In genomic region chr12:82772215-82772614, GRCm38 (mm10) we compare ENCODE assay signal across 30 mouse cellular contexts.
DNase-seq lines count a peak whose midpoint lies in the region; ATAC-seq and TF ChIP-seq lines count a peak whose summit lies in the region.
"Had no signal": no experiment of that assay in that cellular context is flagged by ENCODE, and none has a peak within 500 bp of the region (broad histone marks: within the 10 kb centered on the region; RNA-seq: fewer than 3 reads in every experiment).

No protein-coding gene starts in this region.

- no peak overlapping the region for H3K27ac ChIP-seq in heart, adult 2 months
- no peak overlapping the region for H3K27ac ChIP-seq in heart, embryonic 11.5 days (ENCODE audit: low read depth, low read length)
- H3K27ac ChIP-seq in layer of hippocampus, adult 2 months: no peak overlapping the region
- no peak overlapping the region for H3K27ac ChIP-seq in lung, embryonic 14.5 days (ENCODE audit: low read depth)
- no peak overlapping the region for H3K27ac ChIP-seq in MEL (ENCODE audit: control insufficient read depth, low read depth, low read length)
- H3K27ac ChIP-seq: embryonic facial prominence, embryonic 12.5 days; hindbrain, embryonic 13.5 days; kidney, embryonic 15.5 days; limb, embryonic 10.5 days; liver, embryonic 13.5 days; neural tube, embryonic 12.5 days had no signal

- intact Hi-C loops in heart, adult 2 months (cut with DNase I): no loop called here

- TF ChIP-seq CTCF in heart, adult 2 months (IDR thresholded peaks at IDR 0.05): peak; percentile 36
- peak; percentile 53 for TF ChIP-seq CTCF in layer of hippocampus, adult 2 months (conservative IDR thresholded peaks at IDR 0.05)
- peak; percentile 55 for TF ChIP-seq CTCF in lung, embryonic 14.5 days (IDR thresholded peaks at IDR 0.05; ENCODE audit: low read depth)
- peak in 1 of 3 experiments; percentile 18; a peak in 2 of 6 replicates for TF ChIP-seq CTCF in MEL (IDR thresholded peaks at IDR 0.05 in 2 of 3, conservative IDR thresholded peaks at IDR 0.05 in 1 of 3; ENCODE audit: control insufficient read depth in 1 of 3, insufficient read depth in 1 of 3, low read depth in 2 of 3, low read length in 3 of 3, poor library complexity in 1 of 3, severe bottlenecking in 1 of 3)

- H3K4me2 ChIP-seq in heart, embryonic 11.5 days: no peak overlapping the region
- H3K4me2 ChIP-seq in lung, embryonic 14.5 days: no peak overlapping the region
- H3K4me2 ChIP-seq: embryonic facial prominence, embryonic 12.5 days; heart, embryonic 12.5 days; hindbrain, embryonic 13.5 days; kidney, embryonic 15.5 days; liver, embryonic 13.5 days; neural tube, embryonic 12.5 days had no signal

- no peaks in the 10 kb centered on the region for H3K27me3 ChIP-seq in heart, adult 2 months (ENCODE audit: control insufficient read depth, insufficient read depth, low read length)
- no peaks in the 10 kb centered on the region for H3K27me3 ChIP-seq in heart, embryonic 11.5 days (ENCODE audit: control insufficient read depth, insufficient read depth, low read length)
- H3K27me3 ChIP-seq in lung, embryonic 14.5 days (ENCODE audit: insufficient read depth, low read length): no peaks in the 10 kb centered on the region
- no peaks in the 10 kb centered on the region; a peak in 2 of 4 replicates for H3K27me3 ChIP-seq in MEL (ENCODE audit: control insufficient read depth in 1 of 2, insufficient read depth in 2 of 2, low read length in 2 of 2)
- H3K27me3 ChIP-seq: embryonic facial prominence, embryonic 12.5 days; heart, embryonic 12.5 days; hindbrain, embryonic 13.5 days; kidney, embryonic 15.5 days; liver, embryonic 13.5 days; megakaryocyte, embryonic 14.5 days; neural tube, embryonic 12.5 days had no signal

- H3K79me2 ChIP-seq in heart, adult 2 months (replicated peaks; ENCODE audit: control insufficient read depth, insufficient read depth, low read length): no peaks in the 10 kb centered on the region
- H3K79me2 ChIP-seq in MEL (ENCODE audit: control insufficient read depth, insufficient read depth, low read length, poor library complexity): no peaks in the 10 kb centered on the region

- WGBS in heart, adult 2 months: 98% methylated on average over 2 of the region's 2 CpGs
- WGBS in heart, embryonic 11.5 days (ENCODE audit: insufficient replicate concordance): 89% methylated on average over 2 of the region's 2 CpGs
- 96% methylated on average over 2 of the region's 2 CpGs for WGBS in lung, embryonic 14.5 days

- no peak for TF ChIP-seq RAD21 in MEL (IDR thresholded peaks at IDR 0.05; ENCODE audit: low read depth, low read length)

- no peaks in the 10 kb centered on the region for H3K4me1 ChIP-seq in heart, adult 2 months (ENCODE audit: control insufficient read depth, insufficient read depth, low read length)
- H3K4me1 ChIP-seq in heart, embryonic 11.5 days (ENCODE audit: control insufficient read depth, insufficient read depth, low read length): no peaks in the 10 kb centered on the region
- H3K4me1 ChIP-seq in lung, embryonic 14.5 days (ENCODE audit: insufficient read depth): no peaks in the 10 kb centered on the region
- no peaks in the 10 kb centered on the region for H3K4me1 ChIP-seq in MEL (ENCODE audit: control insufficient read depth in 1 of 2, insufficient read depth in 2 of 2, low read length in 2 of 2)
- H3K4me1 ChIP-seq: embryonic facial prominence, embryonic 12.5 days; heart, embryonic 12.5 days; kidney, embryonic 15.5 days; limb, embryonic 10.5 days; liver, embryonic 13.5 days; megakaryocyte, embryonic 14.5 days; neural tube, embryonic 12.5 days had no signal

- no peak for DNase-seq in heart, adult 2 months
- no peak for DNase-seq in layer of hippocampus, adult 2 months (ENCODE audit: low spot score in 2 of 2)
- DNase-seq in layer of hippocampus, postnatal 14 days (ENCODE audit: low spot score in 2 of 2): no peak
- no peak for DNase-seq in lung, embryonic 14.5 days
- no peak for DNase-seq in lung, postnatal 36 days
- no peak for DNase-seq in MEL (ENCODE audit: low read depth, low spot score)
- DNase-seq in urinary bladder, postnatal 25 days (ENCODE audit: low spot score): no peak
- DNase-seq: adrenal gland, postnatal 10 days; cerebellum, adult 2 months; cerebellum, postnatal 25 days; forebrain, postnatal 0 days; heart, postnatal 14 days; kidney, postnatal 4 days; layer of hippocampus, adult 9-11 months; liver, embryonic 13.5 days; lung, postnatal 10 days; midbrain, embryonic 14.5 days; right cerebral cortex, postnatal 25 days; thymus, postnatal 14 days had no signal

- H3K9me3 ChIP-seq in heart, embryonic 11.5 days (replicated peaks; ENCODE audit: control insufficient read depth, low read length): no peaks in the 10 kb centered on the region
- H3K9me3 ChIP-seq in lung, embryonic 14.5 days (ENCODE audit: low read depth, low read length): no peaks in the 10 kb centered on the region
- no peaks in the 10 kb centered on the region for H3K9me3 ChIP-seq in MEL (replicated peaks; ENCODE audit: insufficient read depth, low read length)
- H3K9me3 ChIP-seq: embryonic facial prominence, embryonic 12.5 days; G1E; heart, embryonic 12.5 days; hindbrain, embryonic 13.5 days; kidney, embryonic 15.5 days; limb, embryonic 10.5 days; liver, embryonic 13.5 days; megakaryocyte, embryonic 14.5 days; neural tube, embryonic 12.5 days had no signal

- no peak overlapping the region for H3K9ac ChIP-seq in heart, adult 2 months (ENCODE audit: low read depth, low read length)
- H3K9ac ChIP-seq in heart, embryonic 11.5 days (ENCODE audit: low read depth, low read length): no peak overlapping the region
- no peak overlapping the region for H3K9ac ChIP-seq in lung, embryonic 14.5 days
- H3K9ac ChIP-seq in MEL (ENCODE audit: control insufficient read depth, low read depth, low read length, poor library complexity, severe bottlenecking): no peak overlapping the region
- H3K9ac ChIP-seq: embryonic facial prominence, embryonic 12.5 days; forebrain, postnatal 0 days; heart, embryonic 12.5 days; hindbrain, embryonic 13.5 days; kidney, embryonic 15.5 days; liver, embryonic 13.5 days; neural tube, embryonic 12.5 days had no signal

- no peak for TF ChIP-seq POLR2A in heart, adult 2 months (IDR thresholded peaks at IDR 0.05; ENCODE audit: insufficient read depth, low read depth, low read length)
- no peak for TF ChIP-seq POLR2A in MEL (IDR thresholded peaks at IDR 0.05; ENCODE audit: control insufficient read depth in 1 of 2, insufficient read depth in 1 of 2, low read depth in 1 of 2, low read length in 2 of 2, poor library complexity in 1 of 2)

- TF ChIP-seq EP300 in heart, adult 2 months (IDR thresholded peaks at IDR 0.05; ENCODE audit: insufficient read depth, low read depth, low read length): no peak
- TF ChIP-seq EP300 in MEL (IDR thresholded peaks at IDR 0.05; ENCODE audit: low read depth in 1 of 2, low read length in 2 of 2): no peak

- ATAC-seq in heart, embryonic 11.5 days (replicated peaks; ENCODE audit: insufficient number of reproducible peaks, low FRiP score, low TSS enrichment): no peak
- no peak for ATAC-seq in lung, embryonic 14.5 days (ENCODE audit: insufficient read depth)
- ATAC-seq: activated CD4-positive, CD25-positive, alpha-beta regulatory T cell, adult 4 months; forebrain, postnatal 0 days; inflammation-experienced regulatory T-cells, adult 6 months had no signal

- no peaks in the 10 kb centered on the region for H3K36me3 ChIP-seq in heart, adult 2 months (ENCODE audit: control insufficient read depth, insufficient read depth, low read length)
- H3K36me3 ChIP-seq in heart, embryonic 11.5 days (ENCODE audit: control insufficient read depth, insufficient read depth, low read length): no peaks in the 10 kb centered on the region
- H3K36me3 ChIP-seq in lung, embryonic 14.5 days (ENCODE audit: insufficient read depth): no peaks in the 10 kb centered on the region
- no peaks in the 10 kb centered on the region for H3K36me3 ChIP-seq in MEL (ENCODE audit: control insufficient read depth in 1 of 2, insufficient read depth in 2 of 2, low read length in 2 of 2)
- H3K36me3 ChIP-seq: embryonic facial prominence, embryonic 12.5 days; G1E; heart, embryonic 12.5 days; hindbrain, embryonic 13.5 days; kidney, embryonic 15.5 days; limb, embryonic 10.5 days; liver, embryonic 13.5 days; neural tube, embryonic 12.5 days had no signal

- H3K4me3 ChIP-seq in heart, adult 2 months: no peak overlapping the region
- no peak overlapping the region for H3K4me3 ChIP-seq in heart, embryonic 11.5 days (ENCODE audit: low read depth, low read length)
- H3K4me3 ChIP-seq in layer of hippocampus, adult 2 months: no peak overlapping the region
- no peak overlapping the region for H3K4me3 ChIP-seq in lung, embryonic 14.5 days (ENCODE audit: low read depth, low read length)
- H3K4me3 ChIP-seq in MEL (ENCODE audit: control insufficient read depth in 1 of 2, insufficient read depth in 1 of 2, low read depth in 2 of 2, low read length in 2 of 2): no peak overlapping the region
- H3K4me3 ChIP-seq: embryonic facial prominence, embryonic 12.5 days; heart, embryonic 12.5 days; hindbrain, embryonic 13.5 days; kidney, embryonic 15.5 days; limb, embryonic 10.5 days; liver, embryonic 13.5 days; megakaryocyte, embryonic 14.5 days; neural tube, embryonic 12.5 days had no signal

TF ChIP-seq in MEL, 35 proteins besides CTCF, POLR2A, EP300 and RAD21:
- TF ChIP-seq SMC3 (IDR thresholded peaks at IDR 0.05; ENCODE audit: low read depth, low read length) (peak; percentile 22; the same call in 1 of the 2 replicates), USF1 (IDR thresholded peaks at IDR 0.05; ENCODE audit: low read depth, low read length) (no peak), NRF1 (IDR thresholded peaks at IDR 0.05; ENCODE audit: insufficient read depth, low read depth, low read length, poor library complexity, severe bottlenecking) (no peak)
TF ChIP-seq in MEL: peak in this region for 1.
